Mouse (Mus musculus) MEL-GATA-1-ER (cell line): ENCODE results near the gene Morn3.

Experiments used
- DNase-seq: peaks from one replicate; pipeline ENCODE4 v3.0.0-alpha.2; 2012; ENCODE audit warnings: low read depth; ENCODE audit errors: extremely low read depth

Morn3 gene

DNA sequence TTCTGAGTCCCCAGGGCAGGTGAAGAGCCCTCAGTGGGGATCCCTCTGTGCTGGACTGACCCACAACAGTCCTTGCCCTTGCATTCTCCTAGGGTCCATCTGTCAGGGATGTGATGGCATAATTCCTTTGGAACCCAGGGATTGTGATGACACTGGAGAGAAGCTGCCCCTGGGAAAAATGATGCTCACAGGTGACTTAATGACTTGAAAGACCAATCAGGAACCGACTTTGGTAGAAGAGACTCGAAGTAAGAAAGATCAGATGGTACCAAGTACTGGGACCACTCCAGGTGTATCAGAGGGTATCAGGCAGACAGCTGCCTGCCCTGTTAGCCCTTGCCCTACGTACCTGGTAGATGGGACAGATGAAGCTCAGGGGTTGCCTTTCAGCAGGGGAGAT lies at the start of gene Morn3:
TSS of gene Morn3 (minus strand) at position 101 of the 400 bp plus-strand sequence.
- no peak for DNase-seq

DNA sequence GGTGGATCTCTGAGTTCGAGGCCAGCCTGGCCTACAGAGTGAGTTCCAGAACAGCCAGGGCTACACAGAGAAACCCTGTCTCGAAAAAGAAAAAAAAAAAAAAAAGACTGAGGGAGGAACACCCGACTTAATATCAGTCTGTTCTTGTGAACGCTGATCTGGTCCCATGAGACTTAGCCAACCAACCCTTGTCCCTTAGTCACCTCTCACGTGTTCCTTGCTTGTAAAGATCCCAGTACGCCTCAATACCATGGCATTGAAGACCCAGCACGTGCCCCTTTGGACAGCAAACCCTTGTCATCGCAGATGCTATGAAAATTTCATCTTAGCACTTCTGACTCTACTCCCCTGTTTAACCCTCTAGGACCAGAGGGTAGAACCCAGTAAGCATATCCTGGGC lies 49.5 kb upstream of the Morn3 start:
- no peak for DNase-seq

DNA sequence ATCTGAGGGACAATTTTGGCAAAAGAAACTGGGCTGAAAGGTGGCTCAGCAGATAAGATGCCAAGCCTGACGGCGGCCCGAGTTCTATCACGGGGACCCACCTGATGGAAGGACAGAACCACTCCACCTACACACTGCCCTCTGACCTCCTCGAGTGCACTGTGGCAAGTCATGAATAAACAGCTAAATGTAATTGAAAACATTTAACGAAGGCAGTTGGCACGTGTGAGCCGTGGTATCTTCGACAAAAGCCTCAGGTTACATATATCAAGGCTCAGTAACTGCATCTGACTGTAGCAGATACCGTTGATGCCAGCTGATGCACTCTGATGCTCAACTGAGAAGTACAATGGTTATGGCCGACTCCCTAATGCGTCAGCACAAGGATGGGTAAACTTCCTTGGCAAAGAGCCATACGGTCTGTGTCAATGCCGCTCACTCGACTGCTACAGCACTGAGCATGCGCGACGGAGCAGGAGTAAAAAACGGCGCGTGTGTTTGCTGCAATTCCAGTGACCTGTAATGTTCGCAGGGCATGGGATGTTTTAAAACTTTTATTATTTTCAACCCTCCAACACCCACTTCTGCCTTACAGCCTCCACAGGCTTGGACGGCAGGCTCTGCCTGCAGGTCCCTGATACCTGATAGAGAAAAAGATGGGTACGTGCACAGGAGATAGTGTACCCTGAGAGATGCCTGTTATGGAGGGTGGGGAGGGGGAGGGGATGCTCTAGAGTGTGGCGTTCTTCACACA lies 47.6 kb upstream of the Morn3 start:
- peak; percentile 85 for DNase-seq

DNA sequence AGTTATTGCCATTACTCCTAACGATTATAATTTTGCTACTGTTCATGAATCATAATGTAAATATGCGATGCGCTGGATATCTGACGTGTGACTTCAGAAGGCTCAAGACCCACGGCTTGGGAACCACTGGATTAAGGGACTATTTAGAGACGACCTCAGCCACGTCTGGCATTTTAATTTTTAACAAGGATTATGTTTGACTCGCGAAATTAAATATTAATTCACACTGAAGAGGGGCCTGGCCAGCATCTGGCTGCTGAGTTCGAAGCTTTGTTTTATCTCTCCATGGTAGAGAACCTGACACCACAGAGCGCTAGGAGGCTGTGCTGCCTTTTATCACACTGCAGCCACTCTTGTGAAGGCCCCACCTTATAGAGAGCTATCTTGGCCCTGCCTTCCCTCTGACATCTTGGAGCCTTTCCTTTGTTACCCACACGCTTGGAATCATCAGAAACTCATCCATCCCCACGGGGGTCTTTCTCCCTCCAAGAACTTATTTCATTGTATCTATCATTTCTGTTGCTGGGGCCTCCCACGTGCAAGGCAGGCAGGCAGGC lies 46.3 kb upstream of the Morn3 start:
- DNase-seq, result peak; percentile 76

DNA sequence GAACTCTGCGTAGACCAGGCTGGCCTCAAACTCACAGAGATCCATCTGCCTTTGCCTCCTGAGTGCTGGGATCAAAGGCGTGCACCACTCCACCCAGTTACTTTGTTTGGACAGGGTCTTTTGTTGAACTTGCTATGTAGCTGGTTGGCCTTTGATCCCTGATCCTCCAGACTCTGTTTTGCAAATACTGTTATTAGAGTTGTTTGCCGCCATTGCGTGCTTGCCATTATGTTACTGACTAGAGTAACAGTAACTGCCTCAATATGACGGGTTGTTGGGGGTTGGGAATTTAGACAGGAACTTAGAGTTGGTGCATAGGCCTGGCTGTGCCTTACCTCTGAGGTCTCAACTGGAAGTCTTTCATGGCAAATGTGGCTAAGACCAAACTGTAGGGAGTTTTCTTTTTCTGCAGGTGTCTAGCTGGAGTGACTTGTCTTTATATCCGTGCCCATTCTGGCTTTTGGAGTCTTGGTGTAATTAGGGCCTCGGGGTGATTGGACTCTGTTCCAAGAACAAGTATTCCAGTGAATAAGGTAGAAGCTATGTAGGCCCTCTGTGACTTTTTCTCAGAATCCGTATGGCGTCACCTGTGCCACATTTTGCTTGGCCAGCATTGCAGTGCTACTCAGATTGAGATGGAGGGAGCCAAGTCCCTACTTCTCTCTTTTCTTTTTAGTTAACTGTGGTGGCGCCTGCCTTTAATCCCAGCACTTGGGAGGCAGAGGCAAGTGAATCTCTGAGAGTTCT lies 43.9 kb upstream of the Morn3 start:
- DNase-seq, result no peak

DNA sequence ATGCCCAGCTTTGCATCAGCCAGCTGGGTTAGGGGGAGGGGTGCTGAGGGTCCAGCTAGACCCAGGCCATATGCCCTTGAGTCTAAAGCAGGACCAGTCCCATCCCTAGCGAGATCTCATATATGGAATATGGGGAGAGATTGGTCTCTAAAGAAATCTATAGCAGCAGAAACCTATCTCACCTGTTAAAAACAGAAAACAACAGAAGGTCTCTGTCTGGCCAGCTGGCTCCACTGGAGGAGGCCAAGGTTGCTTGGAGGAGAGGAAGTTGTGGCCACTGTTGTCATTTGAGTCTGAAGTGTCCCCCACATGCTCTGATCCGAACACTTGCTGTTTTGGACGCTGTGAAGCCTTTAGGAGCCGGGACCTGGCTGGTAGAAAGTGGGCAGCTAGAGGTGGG lies 42.0 kb upstream of the Morn3 start:
- no peak for DNase-seq

DNA sequence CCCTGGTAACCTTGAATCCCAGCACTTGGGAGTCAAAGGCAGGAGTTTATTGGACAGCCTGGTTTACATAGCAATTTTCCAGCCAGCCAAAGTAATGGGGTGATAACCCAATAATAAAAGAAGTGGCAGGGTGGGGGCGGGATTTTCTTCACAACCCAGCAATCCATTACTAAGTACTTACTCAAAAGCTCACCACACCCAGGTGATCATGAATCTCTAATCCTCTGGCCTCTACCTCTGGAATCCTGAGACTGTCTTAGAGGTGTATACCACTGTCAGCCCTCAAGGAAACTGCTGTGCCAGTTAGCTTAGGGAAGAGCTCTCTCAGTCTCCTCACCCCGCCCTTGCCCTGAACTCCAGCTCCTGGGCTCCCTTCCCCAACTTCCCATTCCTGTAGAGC lies 39.7 kb upstream of the Morn3 start:
- no peak for DNase-seq

DNA sequence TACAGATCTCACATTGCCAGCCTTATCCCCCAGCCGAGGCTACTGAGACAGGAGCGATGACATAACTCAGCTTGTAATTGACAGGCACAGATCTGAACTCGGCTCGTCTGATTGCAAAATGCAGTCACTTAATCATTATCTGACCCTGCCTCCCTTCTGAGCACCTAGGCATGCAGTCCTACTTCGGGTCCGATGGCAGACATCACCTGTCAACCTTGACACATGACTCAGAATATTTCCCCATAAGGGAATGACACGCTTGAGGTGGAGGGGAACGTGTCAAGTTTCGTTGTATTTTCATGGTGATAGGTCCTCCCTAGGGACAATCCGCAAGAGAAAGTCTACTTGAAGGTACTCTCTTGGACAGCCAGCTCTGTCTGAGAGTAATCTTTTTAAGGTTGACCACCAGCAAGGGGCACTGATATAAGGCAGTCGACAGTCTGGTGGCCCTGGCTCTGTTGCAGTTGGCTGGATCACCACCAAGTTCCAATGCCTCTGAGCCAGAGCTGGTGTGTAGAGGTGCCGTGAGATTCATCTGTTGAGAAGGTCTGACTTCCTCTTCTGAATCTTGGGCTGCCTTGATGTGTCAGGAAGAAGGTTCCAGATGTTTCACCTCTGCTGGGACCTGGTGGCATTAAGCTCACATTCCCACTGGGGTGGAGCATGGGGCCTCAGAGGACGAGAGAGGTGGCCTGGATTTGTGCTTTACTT lies 36.7 kb upstream of the Morn3 start:
- no peak for DNase-seq

DNA sequence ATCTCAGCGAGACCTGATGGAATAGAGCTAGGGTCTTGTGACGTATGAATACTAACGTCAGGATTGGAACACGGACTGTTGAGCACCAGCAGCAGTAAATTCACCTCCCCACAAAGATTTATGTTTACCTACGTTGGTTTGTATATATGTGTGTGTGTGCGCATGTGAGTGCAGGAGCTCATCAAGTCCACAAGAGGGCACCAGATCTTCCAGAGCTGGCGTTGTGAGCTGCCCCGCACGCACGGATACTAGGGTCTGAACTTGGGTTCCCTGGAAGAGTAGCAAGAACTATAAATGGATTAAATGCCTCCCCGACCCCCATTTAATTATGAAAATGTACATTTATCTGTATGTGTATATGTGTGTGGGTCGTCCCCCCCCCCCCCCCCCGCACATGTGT lies 33.7 kb upstream of the Morn3 start:
- DNase-seq, result no peak

DNA sequence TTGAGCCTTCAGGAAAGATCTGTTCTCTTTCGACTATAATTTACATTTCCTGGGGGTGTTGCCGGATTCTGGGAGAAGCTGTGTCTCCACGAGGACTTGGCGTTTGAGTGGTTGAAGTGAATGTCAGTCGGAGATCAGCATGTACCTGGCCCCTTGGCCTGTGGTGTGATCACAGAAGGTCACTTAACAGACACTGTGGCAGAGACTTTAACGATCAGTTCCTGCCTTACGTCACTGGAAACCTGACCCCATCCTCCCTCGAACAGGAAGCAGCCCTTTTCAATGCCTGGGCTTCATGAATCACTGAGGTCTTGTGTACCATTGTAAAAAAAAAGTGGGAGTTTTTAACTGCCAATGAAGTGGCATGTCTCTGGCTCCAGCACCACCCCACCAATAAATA lies 33.2 kb upstream of the Morn3 start:
- DNase-seq, result no peak

DNA sequence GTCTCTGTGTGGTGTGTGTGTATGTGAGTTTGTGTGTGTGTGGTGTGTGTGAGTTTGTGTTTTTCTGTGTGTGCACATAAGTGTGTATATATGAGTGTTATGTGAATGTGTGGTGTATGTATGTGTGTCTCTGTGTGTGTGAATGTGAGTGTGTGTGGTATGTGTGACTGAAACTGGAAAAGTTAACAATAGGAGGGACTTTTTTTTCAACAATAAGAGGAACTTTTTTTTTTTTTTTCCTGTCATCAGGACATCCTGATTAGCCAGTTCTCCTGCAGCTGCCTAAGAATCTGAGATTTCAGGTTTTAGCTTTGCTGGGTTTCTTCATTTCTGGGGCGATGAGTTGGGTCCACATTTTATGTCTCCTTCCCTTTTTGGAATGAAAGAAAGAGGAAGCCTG lies 32.8 kb upstream of the Morn3 start:
- DNase-seq, result no peak

DNA sequence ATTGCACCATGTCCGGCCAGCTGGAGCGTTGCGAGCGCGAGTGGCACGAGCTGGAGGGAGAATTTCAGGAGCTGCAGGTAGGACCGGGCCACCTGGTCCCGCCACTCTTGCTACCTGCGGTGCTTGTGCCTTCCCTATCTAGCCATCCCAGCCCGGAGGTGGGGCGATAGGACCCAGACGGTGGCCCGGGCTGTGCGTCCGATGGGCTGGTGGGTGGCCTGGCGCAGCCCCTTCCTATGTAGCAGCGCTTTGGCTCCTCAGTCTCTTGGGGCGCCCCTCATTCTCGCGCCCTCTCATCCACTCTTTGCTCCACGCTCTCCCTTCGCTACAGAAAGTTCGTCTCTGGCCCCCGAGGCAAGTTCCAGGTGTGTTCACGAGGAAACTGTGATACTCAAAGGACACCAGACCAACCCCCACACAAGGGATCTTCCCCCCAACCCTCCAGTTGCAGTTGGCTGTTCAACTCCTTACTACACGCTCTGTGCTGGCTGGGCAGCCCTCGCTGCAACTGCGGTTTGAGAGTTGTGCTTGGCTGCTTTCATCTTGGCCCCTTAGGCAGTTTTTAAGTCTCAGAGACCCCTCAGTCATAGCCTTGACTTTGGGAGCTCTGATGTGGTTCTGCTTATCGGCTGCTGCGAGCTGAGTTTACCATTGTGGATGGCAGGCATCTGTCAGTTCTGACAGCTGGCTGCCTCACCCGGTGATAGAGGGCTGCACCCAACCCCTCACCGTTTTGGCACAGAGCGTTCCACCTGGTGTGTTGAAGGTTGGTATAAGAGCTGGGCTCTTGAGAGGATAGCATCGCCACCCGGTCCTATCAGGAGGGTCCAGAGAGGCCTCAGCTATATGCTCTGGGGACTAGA lies 29.8 kb upstream of the Morn3 start:
- no peak for DNase-seq

DNA sequence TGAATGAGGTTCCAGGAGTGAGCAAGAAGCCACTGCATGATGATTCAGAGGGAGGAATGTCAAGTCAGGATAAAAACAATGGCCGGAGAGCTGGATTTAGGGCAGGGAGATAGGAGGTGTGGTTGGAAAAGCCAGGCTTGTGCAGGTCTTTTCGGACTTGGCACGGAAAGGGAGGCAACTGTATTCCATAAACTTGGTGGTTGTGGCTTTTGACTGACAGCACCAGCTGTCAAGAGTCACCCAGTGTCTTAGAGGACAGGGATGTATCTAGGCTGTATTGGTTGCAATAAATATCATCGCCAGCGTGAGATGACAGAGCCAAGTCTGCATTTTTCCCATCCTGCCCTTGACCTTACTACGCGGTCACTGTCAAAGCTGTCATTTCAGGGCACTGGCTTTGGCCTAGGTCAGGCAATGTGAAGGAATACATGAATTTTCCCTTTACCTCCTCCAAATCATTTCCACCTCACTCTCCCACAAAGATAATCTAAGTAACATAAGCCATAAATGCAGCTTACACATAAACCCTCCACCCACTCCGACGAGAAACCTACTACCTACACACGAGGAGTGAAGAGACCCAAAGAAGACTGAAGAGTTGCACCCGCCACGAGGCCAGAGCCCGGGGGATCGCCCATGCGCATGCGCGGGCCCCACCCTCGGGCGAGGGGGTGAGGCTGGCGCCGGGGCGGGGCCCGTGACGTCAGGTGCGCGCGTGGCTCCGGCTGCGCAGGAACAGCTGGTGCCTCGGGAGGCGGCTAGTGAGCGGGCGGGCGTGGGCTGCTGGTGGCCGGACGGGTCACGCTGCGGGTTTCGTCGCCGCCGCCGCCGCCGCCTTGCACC lies 29.0 kb upstream of the Morn3 start:
- no peak for DNase-seq

DNA sequence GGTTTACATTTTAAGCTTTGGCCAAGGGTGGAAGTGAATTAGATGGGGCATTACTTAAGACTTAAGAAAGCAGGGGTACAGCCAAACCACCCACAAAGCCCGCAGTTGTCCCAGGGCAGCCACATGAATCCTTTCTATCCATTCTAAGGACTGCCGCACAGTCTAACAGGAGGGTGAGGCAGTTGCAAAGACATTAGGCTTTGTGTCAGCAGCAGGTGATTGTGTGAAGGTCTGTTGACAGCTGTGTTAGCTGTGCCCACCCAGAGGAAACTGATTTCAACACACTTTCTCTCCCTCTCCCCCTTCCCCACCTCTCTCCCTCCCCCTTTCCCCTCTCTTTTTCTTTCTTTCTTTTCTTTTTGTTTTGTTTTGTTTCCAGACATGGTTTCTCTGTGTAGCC lies 21.9 kb upstream of the Morn3 start:
- DNase-seq, result no peak

DNA sequence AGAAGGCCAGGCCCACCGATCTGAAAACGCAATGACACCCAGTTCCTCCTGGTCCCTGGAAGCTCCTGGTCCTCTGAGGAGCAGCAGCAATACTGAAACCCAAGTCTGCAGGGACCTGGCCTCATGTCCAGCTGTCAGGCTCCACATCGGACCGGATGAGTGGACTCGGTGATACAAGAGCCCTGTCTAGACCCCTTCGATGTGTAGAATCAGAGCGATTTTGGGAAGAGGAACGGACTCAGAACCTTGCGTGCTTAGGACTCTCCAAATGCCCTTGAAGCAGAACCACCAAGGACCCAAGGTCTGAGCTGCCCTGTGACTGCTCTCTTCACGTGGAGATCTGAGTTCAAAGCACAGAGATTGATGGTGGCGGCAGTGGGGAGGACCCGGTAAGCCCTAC lies 21.3 kb upstream of the Morn3 start, which contains the start of gene Tmem120b:
TSS of gene Tmem120b (plus strand) at position 301 of the 400 bp plus-strand sequence.
- no peak for DNase-seq

DNA sequence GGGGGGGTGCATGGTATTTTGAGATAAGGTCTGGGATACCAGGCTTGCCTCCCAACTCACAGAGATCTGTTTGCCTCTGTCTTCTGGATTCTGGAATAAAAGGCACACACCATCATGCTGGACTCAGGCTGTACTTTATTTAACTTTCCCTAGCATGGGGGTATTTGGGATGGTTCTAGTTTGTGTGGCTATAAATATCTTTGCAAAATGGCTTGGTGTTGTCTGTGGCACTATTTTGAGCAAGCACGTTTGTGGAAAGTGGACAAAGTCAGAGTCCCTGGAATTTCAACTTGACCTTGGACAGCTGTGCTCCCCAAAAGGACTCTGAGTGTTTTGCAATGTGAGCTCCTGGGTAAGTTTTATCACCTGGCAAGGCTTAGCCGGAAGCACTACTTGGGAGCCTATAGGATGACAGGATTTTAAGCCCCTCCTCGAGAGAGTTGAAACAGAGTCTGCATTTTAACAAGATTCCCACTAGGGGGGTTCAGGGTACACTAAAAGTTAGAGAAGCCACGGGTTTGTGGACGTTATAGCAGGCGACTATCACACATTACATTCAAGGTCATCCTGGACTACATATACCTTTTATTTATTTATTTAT lies 20.7 kb upstream of the Morn3 start:
- peak; percentile 87 for DNase-seq

DNA sequence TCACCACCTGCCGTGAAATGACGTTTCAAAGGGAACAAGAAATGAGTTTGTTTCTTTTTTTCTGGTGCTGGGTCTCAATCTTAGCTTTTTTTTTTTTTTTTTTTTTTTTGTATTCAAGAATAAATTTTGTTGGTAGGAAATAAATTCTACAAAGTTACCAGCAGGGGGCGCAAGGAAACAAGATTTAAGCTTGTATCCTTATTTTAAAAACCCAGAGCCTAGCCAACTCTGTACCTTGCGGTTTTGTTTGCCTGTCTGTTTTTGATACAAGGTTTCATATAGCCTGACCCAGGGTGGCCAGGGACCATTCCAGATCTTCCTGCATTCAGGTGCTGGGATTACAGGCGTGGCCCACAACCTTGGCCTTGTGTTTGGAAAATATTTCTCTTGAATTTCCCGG lies 17.4 kb upstream of the Morn3 start:
- DNase-seq, result peak; percentile 80

DNA sequence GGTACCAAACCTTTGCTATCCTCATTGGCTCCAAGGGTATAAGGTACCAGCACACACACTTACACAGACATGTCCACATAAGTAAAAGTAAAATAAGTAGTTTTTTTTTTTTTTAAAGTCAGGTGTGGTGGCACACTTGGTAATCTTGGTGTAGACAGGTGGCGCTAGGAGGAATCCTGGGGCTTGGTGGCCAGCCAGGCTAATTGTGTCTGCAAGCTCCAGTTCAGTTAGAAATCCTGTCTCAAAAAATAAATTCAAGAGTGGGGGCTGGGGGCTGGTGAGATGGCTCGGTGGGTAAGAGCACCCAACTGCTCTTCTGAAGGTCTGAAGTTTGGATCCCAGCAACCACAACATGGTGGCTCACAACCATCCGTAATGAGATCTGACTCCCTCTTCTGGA lies 16.3 kb upstream of the Morn3 start:
- no peak for DNase-seq

DNA sequence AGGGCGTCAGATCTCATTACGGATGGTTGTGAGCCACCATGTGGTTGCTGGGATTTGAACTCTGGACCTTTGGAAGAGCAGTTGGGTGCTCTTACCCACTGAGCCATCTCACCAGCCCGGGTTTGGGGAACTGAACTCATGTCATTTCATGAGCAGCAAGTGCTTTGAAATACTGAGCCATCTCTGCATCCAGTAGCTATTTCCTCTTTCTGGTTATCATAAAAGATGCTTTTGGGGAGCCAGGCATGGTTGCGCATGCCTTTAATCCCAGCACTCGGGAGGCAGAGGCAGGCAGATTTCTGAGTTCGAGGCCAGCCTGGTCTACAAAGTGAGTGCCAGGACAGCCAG lies 14.6 kb upstream of the Morn3 start:
- DNase-seq, result peak; percentile 75
